8 mouse cellular contexts compared by ENCODE assay signal in the genomic region with DNA sequence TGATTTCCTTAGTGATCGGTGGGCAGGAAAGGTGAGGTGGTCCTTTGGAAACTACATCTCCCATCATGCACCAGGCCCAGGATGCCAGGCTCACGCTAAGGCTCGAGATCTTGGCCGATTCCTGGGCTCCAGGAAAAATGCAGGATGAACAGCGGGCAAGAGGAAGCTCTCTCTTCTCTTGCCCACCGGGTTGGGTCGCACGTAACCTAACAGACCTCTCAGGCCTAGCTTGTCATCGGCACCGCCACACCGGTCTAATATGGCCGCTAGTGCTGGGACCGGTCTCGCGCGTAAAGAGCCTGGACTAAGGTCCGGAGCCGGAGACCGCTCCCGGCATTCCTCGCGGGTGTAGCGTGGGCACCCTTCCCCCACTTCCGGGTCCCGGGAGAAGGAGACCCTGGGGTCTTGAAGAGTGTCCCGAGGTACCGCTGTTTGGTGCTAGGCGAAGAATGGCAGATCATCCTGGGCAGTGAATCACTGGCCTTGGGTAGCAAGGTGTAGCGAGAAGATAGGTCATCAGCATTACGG. TPM values are rescaled to one million over a fixed set of nuclear protein-coding genes. Genes with fewer than 3 reads are reported as not detected.
DNase-seq lines count a peak whose midpoint lies in the region; ATAC-seq lines count a peak whose summit lies in the region.

Gene Thtpa, plus strand, starts transcription at position 81 of the 528 bp plus-strand sequence.

- WGBS in heart, embryonic 15.5 days = 2% methylated on average over 30 of the region's 30 CpGs
- WGBS in liver, embryonic 16.5 days (ENCODE audit: insufficient replicate concordance) = under 1% methylated on average over 30 of the region's 30 CpGs
- 2% methylated on average over 30 of the region's 30 CpGs for WGBS in neural tube, embryonic 12.5 days

- peaks cover 30% of the 10 kb centered on the region for H3K4me1 ChIP-seq in heart, embryonic 15.5 days (replicated peaks)
- peaks cover 28% of the 10 kb centered on the region for H3K4me1 ChIP-seq in liver, embryonic 16.5 days (ENCODE audit: control insufficient read depth, low read depth, low read length)
- peaks cover 40% of the 10 kb centered on the region for H3K4me1 ChIP-seq in neural tube, embryonic 12.5 days

- H3K4me3 ChIP-seq in heart, embryonic 15.5 days = peak within 1 kb of the TSS; percentile 67
- peak within 1 kb of the TSS; percentile 69 for H3K4me3 ChIP-seq in liver, embryonic 16.5 days (ENCODE audit: low read depth, low read length)
- H3K4me3 ChIP-seq in neural tube, embryonic 12.5 days = peak within 1 kb of the TSS; percentile 51

- H3K36me3 ChIP-seq in heart, embryonic 15.5 days = no peaks in the 10 kb centered on the region
- H3K36me3 ChIP-seq in liver, embryonic 16.5 days (ENCODE audit: control insufficient read depth, insufficient read depth) = peaks cover 4% of the 10 kb centered on the region; the same call in 1 of the 2 replicates
- peaks cover 11% of the 10 kb centered on the region; the same call in 1 of the 2 replicates for H3K36me3 ChIP-seq in neural tube, embryonic 12.5 days

- H3K9me3 ChIP-seq in heart, embryonic 15.5 days (replicated peaks) = no peaks in the 10 kb centered on the region
- H3K9me3 ChIP-seq in liver, embryonic 16.5 days (replicated peaks; ENCODE audit: control insufficient read depth, low read length) = no peaks in the 10 kb centered on the region
- H3K9me3 ChIP-seq in neural tube, embryonic 12.5 days = no peaks in the 10 kb centered on the region

- peak; percentile 89 for DNase-seq in brain, adult 2 months (ENCODE audit: low read depth, low spot score)
- DNase-seq in kidney, postnatal 14 days = peak; percentile 88
- peak; percentile 48 to 57 for DNase-seq in thymus, adult 18-20 months

- H3K27me3 ChIP-seq in heart, embryonic 15.5 days = no peaks in the 10 kb centered on the region
- no peaks in the 10 kb centered on the region for H3K27me3 ChIP-seq in liver, embryonic 16.5 days (ENCODE audit: control insufficient read depth, insufficient read depth, low read depth, low read length)
- H3K27me3 ChIP-seq in neural tube, embryonic 12.5 days (replicated peaks) = no peaks in the 10 kb centered on the region

- peak; percentile 30 for ATAC-seq in CD4-positive, CD25-positive, alpha-beta regulatory T cell, adult 4 months
- ATAC-seq in erythroid progenitor cell, adult 5-6 weeks (replicated peaks; ENCODE audit: low FRiP score, poor library complexity, severe bottlenecking) = peak; percentile 65
- peak; percentile 61 for ATAC-seq in heart, embryonic 15.5 days (replicated peaks; ENCODE audit: insufficient number of reproducible peaks, insufficient read depth, low FRiP score, low read depth)
- ATAC-seq in liver, embryonic 16.5 days (ENCODE audit: low read depth) = peak; percentile 47
- peak; percentile 63 for ATAC-seq in neural tube, embryonic 12.5 days (ENCODE audit: low FRiP score, low read depth)

- peak within 1 kb of the TSS; percentile 67 for H3K27ac ChIP-seq in heart, embryonic 15.5 days
- peak within 1 kb of the TSS; percentile 65 for H3K27ac ChIP-seq in liver, embryonic 16.5 days (ENCODE audit: low read length)
- peak within 1 kb of the TSS; percentile 60; the same call in 1 of the 2 replicates for H3K27ac ChIP-seq in neural tube, embryonic 12.5 days

- H3K9ac ChIP-seq in heart, embryonic 15.5 days = peak within 1 kb of the TSS; percentile 61
- H3K9ac ChIP-seq in liver, embryonic 16.5 days (ENCODE audit: low read depth, low read length) = peak within 1 kb of the TSS; percentile 68
- H3K9ac ChIP-seq in neural tube, embryonic 12.5 days = peak within 1 kb of the TSS; percentile 73

- H3K4me2 ChIP-seq in heart, embryonic 15.5 days = peak within 1 kb of the TSS; percentile 74
- peak within 1 kb of the TSS; percentile 76 for H3K4me2 ChIP-seq in liver, embryonic 16.5 days (ENCODE audit: low read depth, low read length)
- peak within 1 kb of the TSS; percentile 62 for H3K4me2 ChIP-seq in neural tube, embryonic 12.5 days (replicated peaks)

RNA-seq across cellular contexts. Expression of gene Thtpa, which starts in this region (rescaled TPM):
- polyA plus RNA-seq in CD4-positive, CD25-positive, alpha-beta regulatory T cell, adult 4 months (2017; shearing (Covaris generic)) = 10 to 100 TPM; 11.6 to 17.9 TPM
- 1.1 TPM in 1 of 2 replicates, not detected in the other for total RNA-seq in erythroid progenitor cell, adult 5-6 weeks (2015; ENCODE audit: low replicate concordance)
- total RNA-seq in erythroid progenitor cell, adult 5-6 weeks (2017; ENCODE audit: low replicate concordance) = 0.68 TPM in 1 of 2 replicates, not detected in the other
- polyA plus RNA-seq in heart, embryonic 15.5 days (2015; fragmentation: Nextera tagmentation; extraction: Ambion mirVana) = 13.2 and 15.6 TPM in 2 replicates
- 5.1 and 5.3 TPM in 2 replicates for polyA plus RNA-seq in liver, embryonic 16.5 days (2015; fragmentation: Nextera tagmentation; extraction: Ambion mirVana)
- polyA plus RNA-seq in neural tube, embryonic 12.5 days (2016; fragmentation: Nextera tagmentation; extraction: Ambion mirVana) = 25.7 and 26.5 TPM in 2 replicates

Comparison
In these comparisons a context has a peak if more than half of its experiments do, and no peak if none do; other contexts are left out.
1. Peak in every context shown above with its lines: DNase-seq, ATAC-seq, H3K4me3 ChIP-seq and H3K27ac ChIP-seq.